Mouse (Mus musculus) retina, adult 2 months (tissue): Measurements from ENCODE around the gene Tecpr1.

ENCODE experiments used
- DNase-seq: peaks from one replicate; pipeline ENCODE4 v3.0.0-alpha.2; 2012; ENCODE audit warnings: low read depth, low spot score

Tecpr1 gene

GRCm38 (mm10) chr5:144214453-144214852 is 9.0 kb downstream of the Tecpr1 start:
- DNase-seq: no peak

- no peak for DNase-seq
These were observed 15.9 kb downstream of the Tecpr1 start for GRCm38 (mm10) chr5:144207478-144207877.

- no peak for DNase-seq
These were observed 17.3 kb downstream of the Tecpr1 start for GRCm38 (mm10) chr5:144206069-144206468.

- no peak for DNase-seq
These were observed 18.5 kb downstream of the Tecpr1 start for GRCm38 (mm10) chr5:144204911-144205310.

- no peak for DNase-seq
These were observed 19.1 kb downstream of the Tecpr1 start for GRCm38 (mm10) chr5:144204303-144204702.

GRCm38 (mm10) chr5:144203398-144203959 is 19.9 kb downstream of the Tecpr1 start:
- DNase-seq: no peak

- no peak for DNase-seq
These were observed 21.0 kb downstream of the Tecpr1 start for GRCm38 (mm10) chr5:144202430-144202829.

GRCm38 (mm10) chr5:144200616-144201015 is 22.8 kb downstream of the Tecpr1 start:
- no peak for DNase-seq

- no peak for DNase-seq
These were observed 27.8 kb downstream of the Tecpr1 start for GRCm38 (mm10) chr5:144195567-144195966.

GRCm38 (mm10) chr5:144194416-144194815 is 29.0 kb downstream of the Tecpr1 start:
- no peak for DNase-seq

GRCm38 (mm10) chr5:144192673-144193072 is 30.7 kb downstream of the Tecpr1 start:
- DNase-seq: no peak

GRCm38 (mm10) chr5:144191026-144191425 is 32.4 kb downstream of the Tecpr1 start:
- no peak for DNase-seq

- DNase-seq: no peak
These were observed 33.3 kb downstream of the Tecpr1 start, which contains the start of gene Bhlha15 for GRCm38 (mm10) chr5:144189950-144190583. Gene Bhlha15, plus strand, starts transcription at chr5:144190286.

- no peak for DNase-seq
These were observed 34.1 kb downstream of the Tecpr1 start for GRCm38 (mm10) chr5:144189327-144189726.

- no peak for DNase-seq
These were observed 35.0 kb downstream of the Tecpr1 start for GRCm38 (mm10) chr5:144188422-144188821.

- DNase-seq: no peak
These were observed 38.9 kb downstream of the Tecpr1 start for GRCm38 (mm10) chr5:144184350-144185045.

GRCm38 (mm10) chr5:144183647-144184335 is 39.6 kb downstream of the Tecpr1 start:
- no peak for DNase-seq

- no peak for DNase-seq
These were observed 40.2 kb downstream of the Tecpr1 start for GRCm38 (mm10) chr5:144183248-144183559.

GRCm38 (mm10) chr5:144182542-144183247 is 40.7 kb downstream of the Tecpr1 start:
- no peak for DNase-seq

GRCm38 (mm10) chr5:144181249-144181648 is 42.2 kb downstream of the Tecpr1 start:
- no peak for DNase-seq

- DNase-seq: no peak
These were observed 45.2 kb downstream of the Tecpr1 start for GRCm38 (mm10) chr5:144178216-144178615.

GRCm38 (mm10) chr5:144173648-144174047 is 49.8 kb downstream of the Tecpr1 start:
- no peak for DNase-seq
